Mouse (Mus musculus): ENCODE results near the gene Gm49387. TPM values are rescaled to one million over a fixed set of nuclear protein-coding genes. Genes with fewer than 3 reads are reported as not detected.

Gene Gm49387
- total RNA-seq, 1 experiment from 2014 or later: not detected

Other genes starting within 250 kb of the Gm49387 start
- 110 and 118 TPM in 2 replicates for gene Sh3bp5, start 204.8 kb downstream of the Gm49387 start, total RNA-seq (2017)
- 24.8 and 29.2 TPM in 2 replicates for gene Eaf1, start 146.5 kb downstream of the Gm49387 start, total RNA-seq (2017)
- 40.3 and 49.4 TPM in 2 replicates for gene Mettl6, start 145.8 kb downstream of the Gm49387 start, total RNA-seq (2017)
- 2.0 and 2.5 TPM in 2 replicates for gene Colq, start 49.5 kb downstream of the Gm49387 start, total RNA-seq (2017)
- gene Btd, start 150 bp upstream of the Gm49387 start, total RNA-seq (2017): 8.3 and 14.0 TPM in 2 replicates
- 19.1 and 21.9 TPM in 2 replicates for gene Hacl1, start 408 bp upstream of the Gm49387 start, total RNA-seq (2017)
- gene Ankrd28, start 189.8 kb upstream of the Gm49387 start, total RNA-seq (2017): 21.4 and 26.0 TPM in 2 replicates